Mouse (Mus musculus) erythroblast, embryonic 14.5 days (primary cell): ENCODE measurements at regions not wholly inside any gene's neighbourhood (a gene's known extent, or its start where the extent isn't known, plus 50 kb on each side); places are given as distances from the start of the nearest gene placed in this dataset.

Experiments used
- GATA1 ChIP-seq: IDR thresholded peaks from 2 replicates; pipeline ENCODE4 v1.6.1; 2012; ENCODE audit warnings: low read length, inconsistent platforms, mixed read lengths
- TAL1 ChIP-seq: IDR thresholded peaks from 3 replicates; pipeline ENCODE4 v1.6.1; 2012; ENCODE audit warnings: low read length, inconsistent platforms, mixed read lengths

DNA sequence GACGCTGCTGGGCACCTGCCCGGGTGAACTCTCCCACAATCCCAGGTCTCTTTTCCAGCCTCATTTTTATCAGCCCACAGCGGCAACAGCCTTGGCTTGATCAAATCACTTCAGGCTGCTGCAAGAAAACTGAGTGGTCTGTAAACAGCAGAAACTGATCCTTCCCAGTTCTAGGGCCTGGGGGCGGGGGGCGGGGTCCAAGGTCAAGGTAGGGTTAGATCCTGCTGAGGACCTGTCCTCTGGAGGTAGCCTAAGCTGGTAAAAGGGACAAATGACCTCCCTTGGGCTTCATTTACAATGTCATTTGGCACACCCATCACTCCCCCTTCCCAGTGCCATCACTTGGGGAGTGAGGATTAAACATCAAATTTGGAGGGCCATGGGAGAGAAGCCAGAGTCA, 129.9 kb upstream of the Lgalsl start:
- TF ChIP-seq GATA1 (no peak), TAL1 (no peak)
